ENCODE assay signal across 8 mouse cellular contexts in the genomic region with DNA sequence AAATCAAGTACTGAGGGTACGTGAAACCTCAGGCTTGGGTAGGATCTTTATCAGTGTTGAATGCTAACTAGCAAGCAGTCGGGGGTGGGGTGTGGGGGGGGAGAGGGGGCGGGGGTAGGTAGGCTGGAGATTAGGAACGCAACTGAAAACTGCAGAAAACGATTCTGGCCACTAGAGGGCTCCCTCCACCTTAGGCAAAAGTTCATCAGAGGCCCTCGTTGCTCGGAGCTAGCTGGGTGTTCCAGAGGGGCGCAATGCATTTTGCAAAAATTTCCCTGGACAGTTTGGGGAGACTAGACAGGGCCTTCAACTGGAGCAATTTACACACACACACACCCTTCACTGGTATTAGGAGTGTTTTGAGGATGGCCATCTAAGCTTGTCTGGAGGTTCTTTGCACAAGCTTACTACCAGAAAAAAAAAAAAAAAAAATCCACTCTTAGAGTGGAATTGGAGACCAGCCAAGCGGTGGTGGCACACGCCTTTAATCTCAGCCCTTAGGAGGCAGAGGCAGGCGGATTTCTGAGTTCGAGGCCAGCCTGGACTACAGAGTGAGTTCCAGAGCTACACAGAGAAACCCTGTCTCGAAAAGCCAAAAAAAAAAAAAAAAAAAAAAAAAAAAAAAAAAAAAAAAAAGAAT. TPM values are rescaled to one million over a fixed set of nuclear protein-coding genes. Genes with fewer than 3 reads are reported as not detected.
A peak's percentile ranks its signal among the peaks of the same experiment; 100 is the strongest.
DNase-seq lines count a peak whose midpoint lies in the region; TF ChIP-seq lines count a peak whose summit lies in the region.

No protein-coding gene starts in this region.

- H3ac ChIP-seq in C2C12 (ENCODE audit: control insufficient read depth, insufficient read length, low read depth): no peak overlapping the region

- peak; percentile 89 for DNase-seq in NIH3T3 (ENCODE audit: low read depth)
- DNase-seq in cerebellum, postnatal 14 days: peak; percentile 92
- peak; percentile 38 to 70 for DNase-seq in gastrocnemius, postnatal 4 days (ENCODE audit: low spot score in 2 of 2)
- DNase-seq in layer of hippocampus, adult 18-20 months (ENCODE audit: low spot score in 2 of 2): peak; percentile 61 to 89
- peak; percentile 88 for DNase-seq in lung, postnatal 10 days
- DNase-seq in right cerebral cortex, postnatal 36 days (ENCODE audit: low spot score in 2 of 2): peak; percentile 46 to 66
- peak; percentile 67 for DNase-seq in yolk sac, embryonic 10.5 days (ENCODE audit: low spot score)

- no peaks in the 10 kb centered on the region for H3K36me3 ChIP-seq in C2C12 (ENCODE audit: control insufficient read depth, insufficient read depth)

- no peaks in the 10 kb centered on the region for H3K79me2 ChIP-seq in C2C12 (ENCODE audit: control insufficient read depth, insufficient read depth)

- H3K4me3 ChIP-seq in C2C12 (ENCODE audit: insufficient read depth, poor library complexity, severe bottlenecking): no peak overlapping the region

- H3K27me3 ChIP-seq in C2C12 (ENCODE audit: control insufficient read depth, insufficient read depth, insufficient read length): peaks cover 47% of the 10 kb centered on the region

- peak; percentile 41 for TF ChIP-seq CTCF in C2C12 (IDR thresholded peaks at IDR 0.05; ENCODE audit: control insufficient read depth, insufficient read depth, insufficient read length)

- no peaks in the 10 kb centered on the region for H3K79me3 ChIP-seq in C2C12 (ENCODE audit: low read depth)

TF ChIP-seq in C2C12, 6 proteins besides CTCF, POLR2A, EP300 and RAD21:
- TF ChIP-seq CEBPB (IDR thresholded peaks at IDR 0.05; ENCODE audit: low read depth): no peak

RNA-seq across cellular contexts. Expression of gene Dpysl5, which starts 1.5 kb away (rescaled TPM):
- polyA plus RNA-seq in C2C12 (2012; fragmentation: generic; extraction: Trizol): 0.01 TPM
- 1 to 10 TPM; 5.6 to 7.4 TPM for total RNA-seq in gastrocnemius, postnatal 4 days (2021)
- total RNA-seq in layer of hippocampus, adult 18-20 months (2021): 10 to 100 TPM; 22.8 to 27.1 TPM

RNA-seq across cellular contexts. Expression of gene Cenpa, which starts 43.3 kb away (rescaled TPM):
- 185 TPM for polyA plus RNA-seq in C2C12 (2012; fragmentation: generic; extraction: Trizol)
- total RNA-seq in gastrocnemius, postnatal 4 days (2021): 10 to 100 TPM; 28.7 to 39.2 TPM
- total RNA-seq in layer of hippocampus, adult 18-20 months (2021): 1 to 10 TPM; 3.5 to 4.6 TPM

Comparison
In these comparisons a context has a peak if more than half of its experiments do, and no peak if none do; other contexts are left out.
1. RNA of gene Cenpa, which starts 43.3 kb away (total RNA-seq): 28.7 to 39.2 TPM in gastrocnemius, postnatal 4 days; 3.5 to 4.6 TPM in layer of hippocampus, adult 18-20 months; every median in the first group is over 4 times any median in the second.
2. Peak in every context shown above with its lines, with median percentiles within 50 percentile points of each other: DNase-seq.